Mouse (Mus musculus) monocyte, adult 2 months (primary cell): ENCODE measurements around the gene Ssbp2.

ENCODE experiments used
- DNase-seq, 2 experiments: peaks; one replicate each; pipeline ENCODE4 v3.0.0; 2022; ENCODE audit warnings: low spot score in 2 of 2, low read depth in 1 of 2

The Ssbp2 gene

GRCm38 (mm10) chr13:91461299-91461698, 1.2 kb downstream of the Ssbp2 start:
- DNase-seq: no peak

DNA sequence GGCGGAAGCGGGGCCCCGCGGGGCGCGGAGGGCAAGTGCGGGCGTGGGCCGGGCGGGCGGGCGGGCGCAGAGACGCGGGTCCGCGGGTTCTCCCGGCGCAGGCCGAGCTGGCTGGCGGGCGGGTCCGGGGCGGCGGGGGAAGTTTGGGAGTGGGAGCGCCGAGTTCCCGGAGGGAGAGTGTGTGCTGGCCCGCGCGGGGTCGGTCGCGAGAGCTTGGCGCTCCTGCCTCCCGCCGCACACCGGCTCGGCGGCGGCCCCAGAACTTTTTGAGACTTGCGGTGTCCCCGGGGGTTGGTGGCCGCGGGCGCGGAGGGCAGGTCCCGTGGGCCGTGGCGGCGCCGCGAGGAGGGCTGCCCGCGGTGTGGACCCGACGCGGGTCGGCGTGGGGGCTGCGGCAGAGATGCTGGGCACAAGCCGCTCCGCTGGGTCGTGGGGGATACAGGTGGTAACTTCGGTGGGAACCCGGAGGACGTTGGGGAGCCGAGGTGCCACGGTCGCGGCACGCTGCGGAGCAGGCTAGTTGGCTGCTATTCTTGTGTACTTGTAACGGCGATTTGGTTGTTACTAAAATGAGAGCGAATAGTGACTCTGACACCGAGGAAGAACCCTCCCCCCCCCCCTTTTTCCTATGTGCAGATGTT, 1.7 kb downstream of the Ssbp2 start:
- peak in 1 of 2 experiments; percentile 8 for DNase-seq

GRCm38 (mm10) chr13:91462395-91462794, 2.3 kb downstream of the Ssbp2 start:
- DNase-seq: no peak

- DNase-seq: no peak
Observed at GRCm38 (mm10) chr13:91462893-91463481, 2.9 kb downstream of the Ssbp2 start.

GRCm38 (mm10) chr13:91465002-91465715, 5.1 kb downstream of the Ssbp2 start:
- no peak for DNase-seq

- DNase-seq: no peak
Observed at GRCm38 (mm10) chr13:91471566-91471965, 11.5 kb downstream of the Ssbp2 start.

DNA sequence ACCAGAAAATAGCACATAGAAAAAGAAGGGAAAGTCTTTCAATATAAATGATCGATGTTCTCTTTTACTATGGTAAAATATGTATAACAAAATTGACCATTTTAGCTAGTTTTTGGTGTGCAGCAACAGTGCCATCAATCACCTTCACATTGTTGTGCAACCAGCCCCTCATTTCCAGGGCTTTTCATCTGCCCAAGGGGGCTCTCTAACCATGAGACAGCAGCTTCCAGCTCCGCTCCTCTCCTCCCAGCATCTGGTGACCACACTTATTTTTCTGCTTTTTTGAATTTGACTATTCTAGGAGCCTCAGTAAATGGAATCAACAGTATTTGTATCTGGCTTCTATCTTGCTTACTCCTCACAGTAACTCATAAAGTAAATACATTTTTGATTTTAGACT, 11.9 kb downstream of the Ssbp2 start:
- no peak for DNase-seq

GRCm38 (mm10) chr13:91473527-91473926, 13.4 kb downstream of the Ssbp2 start:
- DNase-seq: no peak

- no peak for DNase-seq
Observed at GRCm38 (mm10) chr13:91474027-91474426, 13.9 kb downstream of the Ssbp2 start.

- no peak for DNase-seq
Observed at GRCm38 (mm10) chr13:91475888-91476287, 15.8 kb downstream of the Ssbp2 start.

DNA sequence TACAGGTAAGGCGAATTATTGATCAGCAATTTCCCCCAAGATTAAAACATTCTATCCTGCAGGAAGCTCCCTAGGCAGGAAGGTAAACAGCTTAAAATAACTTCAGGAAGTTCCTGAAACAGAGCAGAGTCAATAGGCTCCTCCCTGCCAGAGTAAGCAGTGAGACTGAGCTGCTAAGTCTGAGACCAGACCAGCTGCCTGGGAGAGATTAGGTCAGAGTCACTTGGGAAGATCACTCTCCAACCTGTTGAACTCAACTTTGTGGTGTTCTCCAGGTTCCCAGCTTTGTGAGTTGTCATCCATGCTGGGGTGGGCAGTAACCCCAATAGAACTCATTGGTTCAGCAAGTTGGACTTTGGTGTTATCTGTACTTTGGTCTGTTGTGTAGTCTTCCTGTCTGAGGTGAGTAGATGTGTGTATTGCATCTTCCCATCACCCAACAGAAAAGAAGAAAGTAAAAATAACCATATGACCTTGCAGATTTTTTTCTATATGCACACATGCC, 16.6 kb downstream of the Ssbp2 start:
- DNase-seq: no peak

GRCm38 (mm10) chr13:91478011-91478410, 17.9 kb downstream of the Ssbp2 start:
- DNase-seq: no peak

GRCm38 (mm10) chr13:91484303-91484702, 24.2 kb downstream of the Ssbp2 start:
- no peak for DNase-seq

GRCm38 (mm10) chr13:91492133-91492532, 32.0 kb downstream of the Ssbp2 start:
- DNase-seq: no peak

DNA sequence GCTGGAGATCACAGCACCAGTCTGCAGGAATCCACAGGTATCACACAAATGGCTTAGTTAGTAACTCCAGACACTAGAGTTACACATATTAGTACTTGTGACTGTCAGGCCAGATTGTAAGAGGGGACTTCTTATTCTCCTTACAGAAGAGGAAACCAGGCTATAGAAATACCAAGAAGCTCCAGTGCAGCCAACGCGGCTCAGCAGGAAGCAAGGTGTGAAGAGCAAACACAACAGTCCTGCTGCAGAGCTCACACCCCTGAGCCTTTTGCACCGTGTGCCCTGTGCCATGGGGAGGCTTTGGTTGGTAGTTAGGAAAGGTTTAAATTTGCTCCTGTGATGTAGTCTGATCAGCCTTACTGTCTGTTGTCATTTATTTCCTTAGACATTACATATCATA, 37.0 kb downstream of the Ssbp2 start:
- no peak for DNase-seq

DNA sequence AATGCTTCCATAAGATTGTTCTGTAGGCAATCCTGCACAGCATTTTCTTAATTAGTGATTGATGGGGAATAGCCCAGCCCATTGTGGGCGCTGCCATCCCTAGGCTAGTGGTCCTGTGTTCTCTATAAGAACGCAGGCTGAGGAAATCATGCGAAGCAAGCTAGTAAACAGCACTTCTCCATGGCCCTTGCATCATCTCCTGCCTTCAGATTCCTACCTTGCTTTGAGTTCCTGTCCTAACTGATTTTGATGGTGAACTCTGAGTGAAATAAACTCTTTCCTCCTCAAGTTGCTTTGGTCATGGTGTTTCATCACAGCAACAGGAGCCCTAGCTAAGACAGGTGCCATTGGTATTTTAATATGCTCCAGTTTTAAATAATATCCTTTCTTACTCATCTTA, 41.7 kb downstream of the Ssbp2 start:
- DNase-seq: no peak

DNA sequence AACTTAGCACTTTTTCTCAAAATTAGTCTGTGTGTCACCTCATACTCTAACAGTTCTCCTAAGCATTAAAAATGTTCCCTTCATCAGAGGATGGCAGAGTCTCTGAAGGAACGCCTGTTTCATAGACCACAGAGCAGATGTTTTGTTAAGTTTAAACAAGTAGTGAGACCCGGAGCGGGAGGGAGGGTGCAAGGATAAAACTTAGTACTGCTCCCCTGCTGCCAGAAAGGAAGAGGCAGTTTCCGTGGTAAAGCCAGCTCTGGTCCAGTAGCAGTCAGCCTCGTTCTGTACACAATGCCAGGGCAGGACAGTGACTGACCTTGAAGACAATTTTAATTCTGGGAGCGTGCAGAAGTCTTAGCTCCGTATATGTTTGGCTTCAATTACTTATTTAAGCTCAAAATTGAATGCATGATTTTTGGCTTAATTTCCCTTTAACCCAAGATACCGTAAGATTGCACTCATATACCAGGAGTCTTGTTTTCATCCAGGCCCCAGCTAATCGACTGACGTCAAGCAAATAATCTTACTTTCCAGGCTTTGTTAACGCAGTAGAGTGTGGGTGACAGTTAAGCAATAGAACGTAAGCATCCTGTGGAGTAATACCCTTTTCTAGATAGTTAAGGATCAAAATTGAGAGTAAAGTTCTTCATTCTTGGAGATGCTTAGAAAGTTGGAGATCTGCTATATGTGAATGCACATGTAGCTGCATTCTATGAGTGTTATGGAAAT, 42.7 kb downstream of the Ssbp2 start:
- DNase-seq: no peak

DNA sequence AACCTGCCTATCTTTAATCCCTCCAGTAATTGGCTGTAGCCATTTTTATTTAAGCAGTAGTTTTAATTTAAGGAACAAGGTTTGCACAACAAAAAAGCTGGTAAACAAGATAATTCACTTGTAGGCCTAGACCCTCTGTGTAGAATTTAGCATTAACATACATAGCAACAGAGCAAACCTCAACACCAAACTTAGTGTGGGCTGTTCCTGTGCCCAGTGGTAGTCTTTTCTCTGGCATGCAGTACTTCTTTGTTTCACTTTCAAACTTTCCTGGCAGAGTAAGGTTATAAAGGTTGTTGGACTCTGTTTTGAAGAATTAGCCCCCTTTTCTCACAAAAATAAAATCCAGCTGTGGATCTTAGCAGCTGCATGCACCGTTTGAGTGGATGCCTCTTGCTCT, 48.9 kb downstream of the Ssbp2 start:
- DNase-seq: no peak

DNA sequence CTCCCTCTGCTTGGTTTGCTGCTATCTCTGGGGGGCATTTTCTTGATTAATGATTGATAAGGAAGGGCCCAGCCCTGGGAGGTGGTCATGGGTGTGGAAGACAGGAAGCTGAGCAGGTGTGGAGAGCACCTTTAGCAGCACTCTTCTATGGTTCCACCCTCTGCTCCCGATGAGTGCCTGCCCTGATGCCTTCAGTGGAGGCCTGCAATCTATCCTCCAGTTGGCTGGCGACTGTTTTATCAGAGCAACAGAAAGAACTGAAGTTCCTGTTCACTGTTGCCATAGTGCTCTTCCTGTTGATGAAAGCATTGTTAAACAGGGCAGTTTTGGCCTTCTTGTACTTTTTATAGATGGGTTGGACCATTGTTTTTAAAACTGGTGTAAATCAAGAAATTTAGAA, 49.4 kb downstream of the Ssbp2 start:
- no peak for DNase-seq

GRCm38 (mm10) chr13:91514979-91515378, 54.9 kb downstream of the Ssbp2 start:
- DNase-seq: no peak

- no peak for DNase-seq
Observed at GRCm38 (mm10) chr13:91520073-91520750, 60.1 kb downstream of the Ssbp2 start.
